Mouse (Mus musculus): ENCODE measurements at regions not wholly inside any gene's neighbourhood (a gene's known extent, or its start where the extent isn't known, plus 50 kb on each side); places are given as distances from the start of the nearest gene placed in this dataset.

DNA sequence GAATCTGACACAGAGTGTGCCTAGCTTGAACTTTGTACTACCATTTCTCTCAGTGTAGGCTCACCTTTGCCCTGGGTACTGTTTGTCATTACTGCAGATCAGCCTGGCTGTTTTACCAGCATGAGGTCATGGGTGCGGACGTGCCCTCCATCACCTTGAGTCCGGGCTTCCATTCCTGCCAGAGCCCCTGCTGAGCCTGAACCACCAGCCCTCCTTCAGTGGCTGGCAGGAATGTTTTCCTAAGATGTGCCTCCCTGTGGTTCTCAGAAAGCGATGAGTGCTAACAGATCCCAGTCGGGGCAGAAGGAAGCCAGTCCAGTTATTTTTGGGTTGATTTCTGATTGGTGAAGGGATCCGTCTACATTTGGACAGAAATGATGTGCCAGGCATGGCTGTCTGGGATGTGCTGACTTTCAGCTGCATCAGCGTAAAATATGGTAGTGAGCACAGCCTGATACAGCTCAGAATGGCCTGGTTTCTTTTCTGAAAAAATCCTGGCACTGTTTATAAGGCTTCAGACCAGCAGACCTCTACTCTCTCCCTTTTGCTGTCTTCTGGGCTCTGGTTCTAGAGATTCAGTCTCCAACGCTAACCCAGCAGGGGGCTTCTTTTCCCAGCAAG is 324.0 kb upstream of the Nfe2l3 start:
- DNase-seq, result no peak

DNA sequence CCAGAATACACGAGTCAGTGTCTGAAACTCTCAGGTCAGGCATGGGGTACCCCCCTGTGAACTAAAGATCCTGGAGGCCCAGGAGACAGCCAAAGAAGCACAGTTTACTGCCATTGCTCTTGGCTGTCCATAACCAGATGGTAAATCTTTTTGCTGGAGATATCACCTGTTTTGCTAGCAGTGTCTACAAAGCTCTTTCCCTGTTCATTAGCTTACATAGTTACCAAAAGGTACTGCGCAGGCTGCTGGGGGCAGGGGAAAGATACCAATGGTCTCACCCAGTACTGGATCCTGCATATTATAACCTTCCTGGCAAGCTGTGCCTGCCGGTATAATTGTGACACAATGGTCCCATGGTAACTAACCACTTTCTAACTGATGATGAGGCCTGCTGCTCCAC is 321.9 kb upstream of the Nfe2l3 start:
- no peak for DNase-seq

DNA sequence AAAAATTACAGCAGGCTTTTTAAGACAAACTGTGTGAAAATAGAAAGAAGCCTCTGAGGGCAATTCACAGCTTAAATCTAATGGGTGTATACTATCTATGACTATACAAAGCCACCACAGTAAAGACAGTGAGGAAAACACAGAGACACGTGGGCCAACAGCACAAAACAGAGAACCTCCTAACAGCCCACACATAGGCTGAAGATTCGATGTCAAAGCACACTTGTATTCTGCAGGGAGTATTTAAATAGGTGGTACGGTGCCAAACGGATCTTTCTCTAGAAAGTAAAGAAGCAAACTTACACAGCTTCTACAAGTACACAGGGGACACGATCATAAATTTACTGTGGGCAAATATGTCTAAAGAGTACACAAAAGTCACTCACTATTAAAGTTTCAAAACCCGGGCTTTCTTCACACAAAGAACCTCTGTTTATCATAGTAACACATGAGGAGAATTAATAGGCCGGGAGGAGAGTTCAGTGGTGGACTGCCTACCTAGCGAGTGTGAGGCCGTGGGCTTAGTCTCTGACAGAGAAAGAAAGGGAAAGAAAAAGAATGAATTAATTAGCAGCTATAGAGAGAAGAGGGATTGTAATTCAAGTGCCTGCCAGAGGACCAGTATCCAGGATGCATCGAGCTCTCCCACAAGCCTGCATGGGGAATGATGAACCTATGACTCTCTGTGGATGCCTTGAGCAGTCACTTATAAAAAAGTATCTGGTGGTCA is 317.7 kb upstream of the Nfe2l3 start:
- no peak for DNase-seq

DNA sequence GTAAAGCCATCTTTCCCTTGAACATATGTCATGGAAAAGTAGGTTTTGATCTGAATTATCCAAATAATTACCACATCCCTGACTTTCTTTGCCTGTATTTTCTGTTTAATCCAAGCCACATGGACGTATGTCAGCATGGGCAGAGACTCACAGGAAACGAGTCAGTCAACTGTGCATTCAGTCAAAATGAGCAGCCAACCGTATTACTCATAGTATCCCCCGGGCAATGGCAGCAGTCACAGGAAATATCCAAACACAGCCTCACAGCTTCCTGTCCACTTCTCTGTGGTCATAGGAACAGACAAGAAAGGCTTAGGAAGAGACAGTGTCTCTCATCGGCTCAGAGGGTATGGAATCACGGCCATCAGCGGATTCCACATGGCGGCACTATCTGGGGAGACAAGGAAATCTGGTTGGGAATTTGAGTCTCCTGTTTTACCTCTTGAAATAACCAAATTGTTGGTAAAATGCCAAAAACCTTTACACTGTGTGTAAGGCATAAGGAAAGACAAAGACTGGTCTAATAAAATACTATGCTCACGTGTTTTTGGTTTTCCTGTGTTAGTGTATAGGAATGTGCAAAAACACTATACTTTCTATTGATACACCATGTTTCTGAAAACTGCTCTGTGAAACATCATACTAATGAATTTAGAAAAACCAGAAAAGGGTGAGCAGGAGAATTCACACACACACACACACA is 313.5 kb upstream of the Nfe2l3 start:
- peak; percentile 29 for DNase-seq

DNA sequence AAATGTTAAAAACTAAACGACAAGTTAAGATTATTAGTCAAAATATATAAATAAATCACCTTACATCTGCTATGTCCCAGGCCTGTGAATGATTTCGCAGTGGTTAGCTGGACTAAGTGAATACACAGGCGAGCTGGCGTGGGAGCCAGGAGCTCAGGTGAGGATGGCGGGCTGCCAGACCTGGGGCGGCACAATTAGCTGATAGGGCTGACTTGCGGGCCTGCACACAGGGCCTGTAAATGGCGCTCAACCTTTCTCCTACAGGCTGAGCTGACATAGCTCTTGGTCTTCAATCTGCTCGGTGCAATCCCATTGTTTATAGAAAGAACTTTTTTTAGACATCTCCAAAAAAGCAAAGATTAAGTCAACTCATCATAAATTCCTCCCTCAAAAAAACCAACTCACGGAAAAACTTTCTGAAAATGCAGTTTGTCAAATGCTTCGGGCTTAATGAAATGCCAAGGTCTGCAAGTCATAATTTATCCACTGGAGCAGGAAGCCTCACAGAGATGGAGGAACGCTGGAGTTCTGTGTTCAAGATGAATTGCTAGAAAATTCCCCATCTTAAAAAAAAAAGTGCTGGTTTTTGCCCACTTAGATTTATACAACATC is 312.7 kb upstream of the Nfe2l3 start:
- peak; percentile 38 for DNase-seq

DNA sequence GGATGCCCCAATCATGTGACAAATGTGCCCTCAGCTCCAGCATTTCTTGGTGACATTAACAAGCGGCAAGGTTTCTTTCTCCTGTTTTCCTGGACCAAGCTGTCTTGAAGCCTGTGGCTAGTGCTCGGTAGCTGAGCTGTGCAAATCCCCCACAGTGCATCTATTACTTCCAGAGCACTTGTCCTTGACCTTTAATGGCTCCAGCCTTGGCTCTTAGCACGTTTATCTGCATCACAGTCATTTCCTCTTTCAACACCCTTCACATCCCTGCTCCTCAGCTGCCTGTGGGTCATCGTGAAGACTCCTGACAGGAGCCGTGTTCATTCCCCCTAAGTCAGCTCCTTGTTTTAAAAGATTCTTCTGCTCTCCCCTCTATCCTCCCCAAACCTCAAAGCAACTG is 309.5 kb upstream of the Nfe2l3 start:
- no peak for DNase-seq

DNA sequence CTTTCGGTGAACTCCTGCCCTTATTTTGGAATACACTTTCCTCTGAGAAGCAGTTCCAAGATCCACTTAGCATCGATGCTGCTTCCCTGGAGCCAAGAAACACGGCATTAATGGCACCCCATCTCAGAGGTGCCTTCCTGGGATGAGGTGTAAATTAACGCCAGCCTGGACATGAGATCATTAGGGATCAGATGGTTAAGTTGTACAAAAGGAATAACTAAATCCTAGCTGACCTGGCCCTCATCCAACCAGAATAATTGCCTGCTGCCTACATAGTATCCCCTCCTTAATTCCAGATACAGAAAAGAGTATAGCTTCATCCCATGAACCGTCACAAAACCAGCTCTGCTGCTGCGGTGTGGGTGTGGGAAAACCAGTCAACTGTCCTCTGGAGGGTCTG is 304.6 kb upstream of the Nfe2l3 start:
- DNase-seq, result no peak

DNA sequence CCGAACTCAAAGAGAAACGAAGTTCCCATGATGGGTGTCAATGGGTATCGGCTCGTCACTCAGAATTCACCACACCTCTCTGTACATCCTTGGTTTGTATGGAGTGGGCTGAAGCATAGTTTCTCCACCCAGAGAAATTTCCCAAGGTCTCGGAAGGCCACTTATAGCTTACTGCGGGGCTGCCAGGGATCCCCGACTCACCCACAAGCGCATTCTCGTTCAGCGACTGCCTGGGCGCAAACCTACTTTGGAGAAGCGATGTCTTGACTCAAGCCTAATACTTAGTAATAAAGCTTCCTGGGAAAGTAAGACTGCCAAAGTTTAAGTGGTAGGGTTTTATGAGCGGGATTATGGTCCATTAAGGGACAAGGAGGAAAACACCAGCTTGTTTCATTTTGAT is 303.4 kb upstream of the Nfe2l3 start:
- DNase-seq, result no peak

DNA sequence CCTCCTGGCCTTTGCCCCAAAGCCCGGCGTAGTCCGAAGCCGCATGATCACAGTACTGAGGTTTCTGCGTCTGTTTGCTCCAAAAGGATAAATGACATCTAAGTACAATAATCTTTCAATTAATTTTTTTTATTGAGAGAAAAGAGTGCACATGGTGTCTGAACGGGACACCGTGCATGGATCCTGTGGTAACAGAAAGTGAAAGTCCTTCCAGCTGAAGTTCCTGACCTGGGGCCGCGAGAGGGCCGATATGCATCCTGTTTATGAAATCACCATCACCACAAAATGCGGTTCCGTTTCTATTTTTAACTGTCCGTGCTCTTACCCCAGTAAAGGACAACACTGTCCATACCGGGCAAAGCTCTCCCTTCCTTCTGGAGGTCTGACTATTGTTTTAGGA is 302.9 kb upstream of the Nfe2l3 start:
- DNase-seq, result peak; percentile 42

DNA sequence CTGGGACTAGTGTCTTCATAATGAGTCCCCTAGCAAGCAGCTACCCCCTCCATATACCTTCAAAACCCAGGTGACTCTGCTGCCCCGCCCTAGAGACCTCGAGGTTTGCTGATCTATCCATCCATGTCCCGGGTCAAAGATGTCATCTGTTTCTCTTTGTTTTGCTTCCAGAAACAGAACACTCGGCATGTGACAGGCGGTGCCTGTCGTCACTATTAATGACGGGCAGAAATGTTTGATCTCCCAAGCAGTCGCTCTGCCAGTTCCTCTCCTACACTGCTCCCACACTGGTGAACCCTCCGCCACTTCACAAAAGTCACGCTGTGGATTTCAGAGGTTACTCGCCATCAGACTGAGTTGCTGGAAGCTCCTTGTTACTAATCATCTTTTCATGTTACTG is 287.7 kb upstream of the Nfe2l3 start:
- DNase-seq, result no peak

DNA sequence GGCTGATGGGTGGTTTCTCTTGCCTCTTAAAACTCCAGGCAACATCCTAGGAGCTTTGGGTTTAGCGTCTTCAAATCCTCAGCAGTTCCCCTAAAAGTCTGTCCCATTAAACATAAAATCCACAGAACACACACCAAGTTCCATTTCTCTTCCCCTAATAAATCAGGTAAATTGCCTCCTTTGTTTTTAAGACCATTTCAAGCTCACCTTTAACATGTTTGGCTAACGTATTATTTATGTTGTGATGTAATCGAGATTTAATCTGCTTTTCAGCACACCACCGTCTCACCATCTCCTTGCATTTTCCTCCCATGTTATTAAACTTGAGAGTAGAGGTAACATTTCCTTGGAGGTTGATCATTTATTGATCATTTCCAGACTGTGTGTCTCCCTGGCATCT is 286.6 kb upstream of the Nfe2l3 start:
- DNase-seq, result no peak

DNA sequence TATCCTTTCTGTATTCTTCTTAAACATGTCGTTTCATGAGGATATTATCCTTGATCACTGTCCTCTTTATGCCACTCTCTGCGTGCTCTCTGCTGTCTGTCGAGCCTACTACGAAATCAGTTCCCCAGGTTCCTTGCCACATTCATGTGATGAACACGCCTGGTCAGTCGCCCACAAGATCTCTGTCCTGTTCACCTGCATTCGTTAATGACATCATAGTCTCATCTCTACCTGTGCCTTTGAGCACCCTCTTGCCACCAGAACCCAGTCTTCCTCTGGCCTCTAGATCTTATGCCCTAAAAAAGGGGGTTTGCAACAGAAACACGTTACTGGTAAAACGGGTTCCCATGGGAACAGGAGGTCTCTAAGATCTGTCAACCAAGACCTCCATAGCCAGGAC is 283.6 kb upstream of the Nfe2l3 start:
- DNase-seq, result no peak

DNA sequence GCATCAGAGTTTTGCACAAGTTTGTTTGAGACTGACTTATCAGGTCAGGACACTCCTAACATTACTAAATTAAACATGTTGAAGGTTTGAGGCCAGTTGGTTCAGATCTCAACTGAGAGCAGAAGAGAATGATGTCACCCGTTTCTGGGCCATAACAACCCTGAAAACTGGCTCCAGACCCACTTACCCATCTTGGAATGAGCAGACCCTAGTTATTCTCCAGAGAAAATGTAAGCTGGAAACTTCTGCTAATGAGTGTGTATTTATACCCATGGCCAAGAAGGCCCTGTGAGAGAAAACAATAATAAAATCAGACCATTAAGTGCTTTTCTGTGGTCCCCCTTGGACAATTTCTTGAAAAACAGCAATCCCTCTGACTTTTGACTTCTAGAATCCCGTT is 282.4 kb upstream of the Nfe2l3 start:
- no peak for DNase-seq

DNA sequence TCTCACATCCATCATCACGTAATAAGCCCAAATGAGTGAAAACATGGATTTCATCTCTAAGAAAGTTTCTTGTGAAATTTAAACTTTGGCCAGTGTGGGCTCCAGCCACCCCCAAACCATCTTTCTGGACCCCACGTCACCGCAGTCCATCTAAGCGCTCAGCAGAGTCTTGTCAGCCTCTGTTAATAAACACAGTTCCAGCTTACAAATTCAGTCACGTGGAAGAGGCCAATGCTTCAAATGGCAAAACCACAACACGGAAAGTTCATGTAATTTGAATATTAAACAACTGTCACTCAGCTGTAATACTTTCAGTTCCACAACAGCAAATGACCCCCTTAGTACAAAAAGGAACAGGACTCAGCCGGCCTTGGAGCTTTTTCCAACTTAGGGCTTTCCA is 282.0 kb upstream of the Nfe2l3 start:
- no peak for DNase-seq

DNA sequence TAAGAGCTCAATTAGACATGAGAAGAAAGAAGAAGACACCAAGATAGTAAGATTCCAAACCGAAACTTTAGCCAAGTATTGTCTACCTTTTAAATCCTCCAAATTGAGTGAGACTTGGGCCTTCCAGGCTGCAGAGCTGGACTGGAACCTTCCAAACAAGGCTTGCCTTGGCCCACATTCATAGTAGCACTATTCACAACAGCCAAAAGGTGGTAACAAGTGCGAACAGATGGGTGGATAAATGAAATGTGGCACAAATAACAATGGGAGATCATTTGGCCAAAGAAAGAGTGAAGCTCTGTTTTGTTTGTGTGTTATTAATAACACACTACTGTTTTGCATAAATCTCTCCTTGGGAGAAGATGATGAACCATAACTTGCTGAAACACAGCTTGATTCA is 281.6 kb upstream of the Nfe2l3 start:
- no peak for DNase-seq

DNA sequence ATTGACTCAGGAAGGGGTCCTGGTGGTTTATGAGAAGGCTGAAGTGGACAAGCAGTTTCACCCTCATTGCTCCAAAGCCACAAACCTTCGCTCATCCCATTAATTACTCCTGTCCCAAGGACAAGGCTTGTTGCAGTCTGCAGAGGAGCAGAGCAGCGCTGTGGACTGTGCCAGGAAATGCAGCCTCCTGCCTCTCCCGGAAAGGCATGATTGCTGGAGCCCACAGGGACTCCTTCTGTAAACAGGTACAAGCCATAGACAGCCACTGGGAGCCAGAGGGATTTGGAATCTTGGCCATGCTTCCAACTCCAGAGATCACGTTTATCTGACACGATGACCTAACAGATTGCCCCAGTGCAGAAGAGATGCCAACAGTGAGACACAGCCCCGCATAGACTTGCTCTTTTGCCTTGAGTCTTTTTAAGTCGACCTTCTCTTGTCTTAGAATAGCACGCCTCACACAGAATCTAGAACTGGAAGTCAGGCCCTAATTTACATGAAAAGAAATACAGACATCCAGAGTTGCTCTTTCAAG is 275.6 kb upstream of the Nfe2l3 start:
- DNase-seq, result no peak

DNA sequence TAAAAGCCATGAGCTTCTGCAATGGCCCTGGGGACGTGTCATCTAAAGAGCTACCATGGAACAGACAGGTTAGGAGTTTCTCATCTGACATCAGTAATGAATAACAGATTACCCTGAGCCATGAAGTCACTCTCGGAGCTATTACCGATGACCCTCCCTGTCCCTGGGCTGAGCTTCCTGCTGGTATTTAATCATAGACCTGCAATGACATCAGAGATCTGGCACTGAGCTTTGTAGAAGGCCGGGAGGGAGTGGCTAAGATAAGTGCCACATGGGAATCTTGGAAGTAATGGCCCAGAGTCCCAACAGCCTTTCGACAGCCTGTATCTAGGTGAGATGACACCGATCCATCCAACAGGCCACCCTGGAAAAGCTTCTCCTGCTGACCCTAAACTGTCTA is 271.3 kb upstream of the Nfe2l3 start:
- DNase-seq, result no peak

DNA sequence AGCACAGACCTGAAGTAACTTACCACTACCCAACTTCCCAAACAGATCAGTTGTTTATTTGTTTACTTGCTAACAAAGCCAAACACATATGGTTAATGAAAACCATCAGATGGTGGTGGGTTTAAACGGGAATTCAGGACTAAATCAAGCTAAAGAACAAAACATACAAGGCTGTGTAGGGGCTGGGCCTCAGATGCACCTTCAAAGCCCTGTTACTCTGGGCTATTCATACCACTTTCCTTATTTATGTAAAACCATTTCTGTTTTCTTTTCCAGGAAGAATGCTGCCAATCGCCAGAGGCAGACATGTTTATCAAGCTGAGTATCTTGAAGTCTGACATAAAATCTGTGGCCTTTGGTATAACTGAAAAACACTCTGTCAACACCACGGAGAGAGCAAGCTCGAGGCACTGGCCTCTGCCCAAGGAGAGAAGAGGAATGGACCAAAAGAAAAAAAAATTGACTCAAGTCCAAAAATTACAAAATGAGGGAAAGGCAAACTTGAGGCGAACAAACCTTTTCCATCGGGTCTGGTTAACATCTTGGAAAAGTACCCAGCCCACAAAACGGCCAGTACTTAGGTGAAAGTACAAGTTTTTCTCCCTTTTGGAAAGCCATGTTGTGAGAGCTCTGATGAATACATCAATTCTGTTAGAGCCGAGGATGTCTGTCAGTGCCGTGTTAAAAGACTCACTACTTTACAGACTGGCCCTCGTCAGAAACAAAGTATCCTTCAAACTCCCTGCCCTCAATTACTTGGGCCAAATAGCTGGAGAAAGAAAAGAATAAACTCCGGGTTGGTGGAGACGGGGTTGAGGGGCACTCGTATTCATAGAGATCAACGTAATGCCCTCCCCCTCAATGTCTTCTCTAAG is 270.0 kb upstream of the Nfe2l3 start:
- DNase-seq, result peak; percentile 48

DNA sequence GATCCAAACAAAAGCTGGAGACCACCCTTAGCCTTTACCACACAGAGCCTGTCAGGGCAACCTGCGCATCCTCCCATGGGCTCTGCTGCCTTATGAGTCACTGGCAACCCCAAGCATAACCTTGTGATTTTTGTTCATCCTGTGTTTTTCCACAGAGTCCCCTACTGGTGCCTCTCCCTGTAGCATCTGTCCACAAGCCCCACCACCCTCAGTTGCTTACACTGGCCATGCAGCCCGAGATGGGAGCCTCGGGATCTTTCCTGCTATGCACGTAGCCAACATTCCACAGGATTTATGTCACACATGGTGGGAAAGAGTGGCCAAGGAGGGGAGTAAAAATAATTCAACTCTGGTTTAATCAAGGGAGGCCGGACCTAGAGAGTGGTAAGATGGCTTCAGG is 269.2 kb upstream of the Nfe2l3 start:
- DNase-seq, result peak; percentile 62

DNA sequence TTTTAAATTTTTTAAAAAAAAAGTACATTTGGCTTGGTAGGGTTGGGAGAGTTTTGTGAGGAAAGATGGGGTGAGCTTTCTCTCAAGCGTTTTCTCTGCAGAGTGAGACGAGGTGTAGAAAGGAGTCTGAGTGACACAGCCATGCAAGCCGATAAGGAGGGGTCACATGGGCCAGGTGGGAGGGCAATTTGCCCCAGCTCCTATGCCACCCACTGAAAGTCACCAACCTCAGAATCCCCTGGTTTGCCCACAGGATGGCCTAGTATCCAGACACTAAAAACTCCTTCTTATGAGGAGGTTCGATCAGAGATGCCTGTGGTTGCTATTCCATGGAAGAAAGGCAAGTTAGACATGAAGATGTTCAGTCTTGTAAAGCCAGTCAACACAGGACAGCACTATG is 268.6 kb upstream of the Nfe2l3 start:
- DNase-seq, result no peak

DNA sequence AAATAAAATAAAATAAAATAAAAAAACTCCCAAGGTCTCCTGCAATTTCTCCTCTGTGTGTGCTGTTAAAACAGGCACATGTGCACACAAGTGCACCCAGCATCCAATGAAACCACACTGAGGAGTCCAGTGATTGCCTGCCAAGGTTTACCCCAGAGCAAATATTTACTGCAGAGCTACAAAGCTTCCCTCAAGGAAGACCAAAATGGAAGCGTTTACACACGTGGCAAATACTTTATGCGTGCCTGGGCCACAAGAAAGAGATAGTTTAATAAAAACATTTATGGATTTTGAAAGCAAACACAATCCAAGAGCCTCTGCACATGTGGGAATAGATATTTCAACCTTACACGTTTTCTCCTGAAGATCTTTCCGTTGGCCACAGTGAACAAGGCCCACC is 265.4 kb upstream of the Nfe2l3 start:
- no peak for DNase-seq

DNA sequence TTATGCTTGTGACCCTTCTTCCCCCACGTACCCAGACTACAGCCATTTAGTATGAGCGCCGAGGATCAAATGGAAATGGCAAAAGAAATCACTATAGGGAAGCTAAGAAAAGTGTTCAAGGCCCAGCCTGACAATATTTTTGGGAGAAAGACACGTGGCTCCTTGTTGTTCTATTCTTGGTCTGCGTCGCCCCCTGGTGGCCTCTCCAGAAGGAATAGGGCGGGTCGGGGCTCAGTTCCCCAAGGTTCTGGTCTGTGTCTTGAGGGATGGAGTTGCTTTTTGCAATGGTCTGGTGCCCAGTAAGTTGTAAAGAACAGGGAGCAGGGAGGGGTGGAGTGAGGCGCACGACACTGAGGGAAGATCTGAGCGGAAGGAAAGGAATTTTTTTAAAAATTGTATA is 264.4 kb upstream of the Nfe2l3 start:
- peak; percentile 92 for DNase-seq
